Mouse (Mus musculus): ENCODE data around the gene Arhgap28.

Gene Arhgap28

GRCm38 (mm10) chr17:67993371-67994045 lies 10.4 kb downstream of the Arhgap28 start:
- no peak for DNase-seq (ENCODE audit: low read depth, low spot score)

GRCm38 (mm10) chr17:67989716-67990115 lies 14.2 kb downstream of the Arhgap28 start:
- no peak for DNase-seq (ENCODE audit: low read depth, low spot score)

GRCm38 (mm10) chr17:67988920-67989621 lies 14.8 kb downstream of the Arhgap28 start:
- no peak for DNase-seq (ENCODE audit: low read depth, low spot score)

GRCm38 (mm10) chr17:67985532-67985931 lies 18.4 kb downstream of the Arhgap28 start:
- DNase-seq (ENCODE audit: low read depth, low spot score) = no peak

DNA sequence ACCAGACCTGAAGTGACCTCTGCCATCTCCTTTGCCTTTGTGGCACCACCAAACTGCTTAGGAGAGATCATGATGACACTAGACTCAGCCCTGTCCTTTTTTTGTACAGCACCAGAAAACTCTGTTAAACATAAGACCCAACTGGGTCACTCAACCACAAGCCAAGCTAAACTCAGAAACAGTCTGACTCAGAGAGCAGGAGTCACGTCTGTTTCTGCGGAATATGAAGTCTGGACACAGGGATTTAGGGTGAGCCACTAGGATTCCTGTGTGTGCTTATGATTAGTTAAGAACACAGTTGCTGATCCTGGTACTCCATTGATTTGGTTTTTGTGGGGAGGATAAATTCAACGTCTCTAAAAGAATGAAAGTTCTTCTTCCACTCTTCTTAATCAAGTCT lies 23.3 kb downstream of the Arhgap28 start:
- DNase-seq (ENCODE audit: low read depth, low spot score) = no peak

- DNase-seq (ENCODE audit: low read depth, low spot score) = no peak
Observed at GRCm38 (mm10) chr17:67979248-67979647, 24.7 kb downstream of the Arhgap28 start.

GRCm38 (mm10) chr17:67978786-67979185 lies 25.1 kb downstream of the Arhgap28 start:
- no peak for DNase-seq (ENCODE audit: low read depth, low spot score)

GRCm38 (mm10) chr17:67976465-67976864 lies 27.5 kb downstream of the Arhgap28 start:
- DNase-seq (ENCODE audit: low read depth, low spot score) = no peak

- DNase-seq (ENCODE audit: low read depth, low spot score) = no peak
Observed at GRCm38 (mm10) chr17:67976027-67976426, 27.9 kb downstream of the Arhgap28 start.

DNA sequence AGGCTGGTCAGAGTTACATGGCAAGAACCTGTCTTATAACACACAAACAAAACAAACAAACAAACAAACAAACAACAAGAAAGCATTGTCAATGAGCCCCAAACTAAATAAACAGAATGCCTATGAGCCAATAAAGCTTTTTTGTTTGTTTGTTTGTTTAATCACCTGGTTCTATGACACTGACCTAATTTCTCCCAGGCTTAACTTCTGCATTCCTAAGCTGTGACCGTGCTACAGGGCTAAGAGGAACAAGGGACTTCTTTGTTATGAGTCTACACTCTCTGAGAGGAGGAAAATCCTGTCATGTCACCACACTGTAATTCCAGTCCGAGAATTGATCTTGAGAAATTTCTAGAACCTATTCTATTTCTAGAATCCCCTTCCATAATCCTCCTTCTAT lies 29.2 kb downstream of the Arhgap28 start:
- DNase-seq (ENCODE audit: low read depth, low spot score) = no peak

- no peak for DNase-seq (ENCODE audit: low read depth, low spot score)
Observed at GRCm38 (mm10) chr17:67966853-67967540, 36.9 kb downstream of the Arhgap28 start.

- DNase-seq (ENCODE audit: low read depth, low spot score) = no peak
Observed at GRCm38 (mm10) chr17:67962858-67963257, 41.1 kb downstream of the Arhgap28 start.

DNA sequence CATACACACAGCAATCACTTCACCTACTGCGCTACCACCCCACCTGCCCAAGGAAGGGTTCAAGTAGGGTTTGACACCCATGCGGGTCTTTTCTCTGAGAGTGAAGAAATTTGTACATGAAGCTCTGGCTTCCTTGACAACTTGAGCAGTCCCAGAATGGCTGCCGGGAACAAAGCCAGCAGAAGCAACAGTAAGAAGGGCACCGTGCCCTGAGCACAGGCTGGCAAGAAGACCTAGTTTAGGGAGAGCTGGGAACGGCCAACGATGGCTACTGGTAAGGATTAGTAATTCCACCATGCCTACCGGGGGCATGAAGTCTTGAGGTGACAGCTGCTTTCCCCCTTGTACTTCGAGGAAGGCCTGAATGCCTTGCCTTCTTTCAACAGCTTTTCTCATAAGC lies 41.9 kb downstream of the Arhgap28 start:
- DNase-seq (ENCODE audit: low read depth, low spot score) = no peak

GRCm38 (mm10) chr17:67958909-67959308 lies 45.0 kb downstream of the Arhgap28 start:
- no peak for DNase-seq (ENCODE audit: low read depth, low spot score)

GRCm38 (mm10) chr17:67957603-67958002 lies 46.3 kb downstream of the Arhgap28 start:
- DNase-seq (ENCODE audit: low read depth, low spot score) = no peak

DNA sequence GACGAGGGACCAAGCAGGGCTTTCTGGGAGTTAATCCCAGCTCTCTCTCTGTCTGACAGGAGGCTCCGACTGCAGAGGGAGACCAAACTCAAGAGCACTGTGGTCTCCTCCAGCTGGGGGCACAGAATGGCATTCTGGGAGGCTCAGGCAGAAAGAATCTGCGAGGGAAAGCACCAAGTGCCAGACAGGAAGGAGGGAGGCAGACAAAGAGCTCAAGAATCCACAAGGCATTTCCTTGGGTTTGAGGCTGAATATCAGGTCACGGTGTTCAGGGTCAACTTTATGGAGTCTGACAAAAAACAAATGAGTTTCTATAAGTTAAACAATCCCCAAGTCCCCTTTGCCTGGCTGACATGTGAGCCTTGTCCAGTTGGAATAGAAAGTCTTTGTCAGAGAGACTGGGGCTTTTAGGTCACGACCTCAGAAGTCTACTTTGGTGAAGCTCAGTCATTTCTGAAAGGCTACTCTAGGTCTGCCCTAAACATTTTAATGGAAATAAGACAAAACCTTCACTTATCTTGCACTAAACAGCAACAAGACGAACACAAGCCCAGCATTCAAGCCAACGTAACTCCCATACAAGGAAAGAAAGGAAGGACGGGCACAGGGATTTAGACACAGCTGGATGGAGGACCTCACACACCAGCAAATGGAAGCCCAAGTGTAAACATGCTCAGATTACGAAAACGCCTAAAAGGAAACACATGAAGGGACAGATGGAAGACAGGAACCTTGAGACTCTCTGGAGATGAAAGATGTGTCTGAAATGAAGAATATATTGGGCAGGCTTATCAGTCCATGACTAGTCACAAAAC lies 47.8 kb downstream of the Arhgap28 start:
- no peak for DNase-seq (ENCODE audit: low read depth, low spot score)

- DNase-seq (ENCODE audit: low read depth, low spot score) = no peak
Observed at GRCm38 (mm10) chr17:67954961-67955360, 49.0 kb downstream of the Arhgap28 start.

DNA sequence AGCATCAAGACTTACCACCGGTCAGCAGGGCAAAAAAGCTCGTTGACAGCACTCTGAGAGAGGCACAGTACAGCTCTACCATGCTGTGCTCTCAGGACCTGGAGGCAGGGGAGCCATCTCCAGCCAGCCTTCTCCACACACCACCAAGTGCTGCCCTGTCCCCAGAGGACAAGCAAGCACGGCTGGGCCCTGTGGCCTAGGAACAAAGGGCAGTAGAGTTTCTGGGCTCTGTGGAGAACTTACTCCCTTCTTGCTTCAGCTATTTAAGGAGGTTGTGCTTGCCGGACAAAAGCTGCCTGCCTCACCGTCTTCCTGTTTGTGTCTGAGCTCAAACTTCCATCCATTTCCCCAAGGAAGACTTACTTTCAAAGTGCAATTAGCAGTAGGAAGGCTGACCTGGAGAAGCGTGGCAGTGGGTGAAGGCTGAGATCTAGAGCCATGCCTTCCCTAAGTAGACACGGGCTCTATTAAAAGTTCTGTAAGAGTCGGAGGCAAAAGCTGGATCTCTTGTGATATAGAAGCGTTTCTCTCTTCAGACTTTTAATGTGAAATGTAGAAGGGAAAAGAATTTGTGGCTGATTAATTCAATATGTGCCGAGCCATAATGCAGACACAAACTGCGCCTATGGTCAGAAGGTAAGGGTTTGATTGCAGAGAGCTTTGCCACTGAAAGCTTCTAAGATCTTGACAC lies 53.3 kb downstream of the Arhgap28 start:
- DNase-seq (ENCODE audit: low read depth, low spot score) = peak; percentile 30

GRCm38 (mm10) chr17:67948601-67949000 lies 55.3 kb downstream of the Arhgap28 start:
- DNase-seq (ENCODE audit: low read depth, low spot score) = no peak

GRCm38 (mm10) chr17:67945453-67945852 lies 58.5 kb downstream of the Arhgap28 start:
- DNase-seq (ENCODE audit: low read depth, low spot score) = no peak

DNA sequence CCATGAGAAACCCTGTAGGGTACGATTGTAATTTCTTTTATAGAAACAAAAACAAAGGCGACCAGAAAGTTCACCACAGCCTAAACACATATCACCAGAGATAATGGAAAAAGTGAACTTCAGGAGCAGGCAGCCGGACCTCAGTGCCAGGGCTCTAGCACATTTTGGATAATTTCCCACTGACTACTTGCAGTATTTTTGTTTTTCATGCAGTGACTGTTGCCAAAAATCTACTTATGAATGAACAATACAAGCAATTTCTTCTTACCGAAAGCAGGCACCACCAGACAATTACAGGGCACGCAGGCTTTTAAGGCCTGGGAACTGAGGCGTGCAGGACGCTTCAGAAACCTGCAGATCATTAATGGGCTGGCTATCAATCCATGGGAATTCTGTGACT lies 59.7 kb downstream of the Arhgap28 start:
- no peak for DNase-seq (ENCODE audit: low read depth, low spot score)
